Mouse (Mus musculus) spleen, adult 2 months (tissue): Measurements from ENCODE around the gene Enpp1.

ENCODE experiments used
- CTCF ChIP-seq: fragments of 200-500 bp; IDR thresholded peaks from 2 replicates; pipeline ENCODE4 v1.5.1; 2011; ENCODE audit warnings: mild to moderate bottlenecking, inconsistent platforms; ENCODE audit not compliant: insufficient read depth, insufficient read length, insufficient replicate concordance; ENCODE audit errors: extremely low read depth
- POLR2A ChIP-seq: fragments of 200-500 bp; IDR thresholded peaks from 2 replicates; pipeline ENCODE4 v1.6.1; 2011; ENCODE audit warnings: low read depth, low read length, inconsistent platforms

DNA sequence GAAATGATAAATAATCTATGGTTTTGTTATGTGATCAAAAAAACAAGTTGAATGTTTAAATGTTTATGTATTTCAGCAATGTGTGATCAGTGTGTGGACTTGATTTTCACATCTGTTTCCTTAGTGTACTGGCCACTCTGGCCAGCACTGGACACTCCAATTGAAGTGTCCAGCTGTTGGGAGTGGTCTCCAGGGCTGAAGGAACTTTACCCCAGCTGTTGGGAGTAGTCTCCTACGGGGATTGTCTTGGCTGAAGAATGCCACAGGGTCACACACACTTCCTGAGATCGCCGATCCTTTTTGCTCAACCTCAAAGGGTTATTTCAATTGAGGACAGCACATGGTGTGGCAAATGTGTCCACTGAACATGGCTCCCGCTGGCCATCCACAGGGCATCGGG lies 16.2 kb downstream of the Enpp1 start:
- TF ChIP-seq POLR2A (no peak), CTCF (no peak)
